8 mouse cellular contexts compared by ENCODE assay signal in genomic region chr3:107931134-107931533, GRCm38 (mm10). TPM values are rescaled to one million over a fixed set of nuclear protein-coding genes. Genes with fewer than 3 reads are reported as not detected.
DNase-seq lines count a peak whose midpoint lies in the region; ATAC-seq lines count a peak whose summit lies in the region.

No protein-coding gene starts in this region.

- H3K27me3 ChIP-seq in lung, embryonic 15.5 days = no peaks in the 10 kb centered on the region
- no peaks in the 10 kb centered on the region for H3K27me3 ChIP-seq in forebrain, embryonic 13.5 days
- H3K27me3 ChIP-seq in limb, embryonic 10.5 days (ENCODE audit: low read depth, poor library complexity, severe bottlenecking) = 0 out of 2 replicates have a peak, but pooled peaks cover 2% of the 10 kb centered on the region
- no peaks in the 10 kb centered on the region for H3K27me3 ChIP-seq in neural tube, embryonic 14.5 days (ENCODE audit: control insufficient read depth, insufficient read depth, low read length)

- peak overlapping the region; percentile 31 for H3K4me3 ChIP-seq in lung, embryonic 15.5 days
- H3K4me3 ChIP-seq in forebrain, embryonic 13.5 days = peak overlapping the region; percentile 34
- H3K4me3 ChIP-seq in limb, embryonic 10.5 days = peak overlapping the region; percentile 42
- H3K4me3 ChIP-seq in neural tube, embryonic 14.5 days (ENCODE audit: low read depth, low read length) = peak overlapping the region; percentile 12; the same call in 1 of the 2 replicates

- H3K36me3 ChIP-seq in lung, embryonic 15.5 days = no peaks in the 10 kb centered on the region
- H3K36me3 ChIP-seq in forebrain, embryonic 13.5 days (ENCODE audit: poor library complexity, severe bottlenecking) = no peaks in the 10 kb centered on the region
- H3K36me3 ChIP-seq in limb, embryonic 10.5 days = no peaks in the 10 kb centered on the region
- H3K36me3 ChIP-seq in neural tube, embryonic 14.5 days (ENCODE audit: control insufficient read depth, insufficient read depth, low read length) = no peaks in the 10 kb centered on the region

- H3K9ac ChIP-seq in lung, embryonic 15.5 days = no peak overlapping the region
- H3K9ac ChIP-seq in forebrain, embryonic 13.5 days = peak overlapping the region; percentile 55
- H3K9ac ChIP-seq in neural tube, embryonic 14.5 days (replicated peaks; ENCODE audit: low read depth, low read length) = peak overlapping the region; percentile 22; the same call in 1 of the 2 replicates

- WGBS in lung, embryonic 15.5 days = 64% methylated on average over 2 of the region's 2 CpGs
- 64% methylated on average over 2 of the region's 2 CpGs for WGBS in forebrain, embryonic 13.5 days
- WGBS in limb, embryonic 10.5 days = 93% methylated on average over 2 of the region's 2 CpGs
- WGBS in neural tube, embryonic 14.5 days = 53% methylated on average over 2 of the region's 2 CpGs

- no peak for ATAC-seq in lung, embryonic 15.5 days (ENCODE audit: borderline replicate concordance, extremely low read depth, low FRiP score, low TSS enrichment)
- ATAC-seq in forebrain, embryonic 13.5 days = peak; percentile 33; the same call in 1 of the 2 replicates
- ATAC-seq in neural tube, embryonic 14.5 days (ENCODE audit: low read depth) = no peak; the same call in 1 of the 2 replicates
- no peak for ATAC-seq in CD4-positive, CD25-positive, alpha-beta regulatory T cell, adult 4 months

- DNase-seq in lung, postnatal 25 days (ENCODE audit: low spot score) = no peak
- no peak for DNase-seq in limb, embryonic 10.5 days (ENCODE audit: low spot score)
- DNase-seq in cerebellum, postnatal 25 days = no peak
- DNase-seq in spleen, adult 18-20 months = no peak

- H3K9me3 ChIP-seq in lung, embryonic 15.5 days = no peaks in the 10 kb centered on the region
- H3K9me3 ChIP-seq in forebrain, embryonic 13.5 days (replicated peaks) = no peaks in the 10 kb centered on the region
- H3K9me3 ChIP-seq in limb, embryonic 10.5 days (replicated peaks) = no peaks in the 10 kb centered on the region
- no peaks in the 10 kb centered on the region for H3K9me3 ChIP-seq in neural tube, embryonic 14.5 days (ENCODE audit: control insufficient read depth, low read length)

- peak overlapping the region; percentile 59 for H3K4me2 ChIP-seq in lung, embryonic 15.5 days
- H3K4me2 ChIP-seq in forebrain, embryonic 13.5 days = peak overlapping the region; percentile 59
- H3K4me2 ChIP-seq in neural tube, embryonic 14.5 days (ENCODE audit: low read depth, low read length) = peak overlapping the region; percentile 44

- peak overlapping the region; percentile 56 for H3K27ac ChIP-seq in lung, embryonic 15.5 days
- peak overlapping the region; percentile 83 for H3K27ac ChIP-seq in forebrain, embryonic 13.5 days
- peak overlapping the region; percentile 83 for H3K27ac ChIP-seq in limb, embryonic 10.5 days
- H3K27ac ChIP-seq in neural tube, embryonic 14.5 days (ENCODE audit: low read depth, low read length) = peak overlapping the region; percentile 85

- peaks cover 22% of the 10 kb centered on the region for H3K4me1 ChIP-seq in lung, embryonic 15.5 days
- H3K4me1 ChIP-seq in forebrain, embryonic 13.5 days = peaks cover 18% of the 10 kb centered on the region
- peaks cover 12% of the 10 kb centered on the region for H3K4me1 ChIP-seq in limb, embryonic 10.5 days
- H3K4me1 ChIP-seq in neural tube, embryonic 14.5 days (ENCODE audit: control insufficient read depth, insufficient read depth, low read length) = peaks cover 18% of the 10 kb centered on the region

RNA-seq across cellular contexts. Expression of gene Gstm7, which starts 0.5 kb away (rescaled TPM):
- 12.2 and 12.7 TPM in 2 replicates for polyA plus RNA-seq in lung, embryonic 15.5 days (2015; fragmentation: Nextera tagmentation; extraction: Ambion mirVana)
- 83.5 and 89.2 TPM in 2 replicates for polyA plus RNA-seq in forebrain, embryonic 13.5 days (2015; fragmentation: Nextera tagmentation; extraction: Ambion mirVana)
- 12.2 and 26.0 TPM in 2 replicates for polyA plus RNA-seq in limb, embryonic 10.5 days (2016; fragmentation: Nextera tagmentation; extraction: Ambion mirVana)
- polyA plus RNA-seq in neural tube, embryonic 14.5 days (2014; fragmentation: Nextera tagmentation; extraction: Ambion mirVana) = 69.3 and 70.4 TPM in 2 replicates
- polyA plus RNA-seq in CD4-positive, CD25-positive, alpha-beta regulatory T cell, adult 4 months (2017; shearing (Covaris generic)) = 1 to 10 TPM; 1.4 to 2.1 TPM

RNA-seq across cellular contexts. Expression of gene Gstm6, which starts 12.4 kb away (rescaled TPM):
- polyA plus RNA-seq in lung, embryonic 15.5 days (2015; fragmentation: Nextera tagmentation; extraction: Ambion mirVana) = 3.2 and 4.9 TPM in 2 replicates
- polyA plus RNA-seq in forebrain, embryonic 13.5 days (2015; fragmentation: Nextera tagmentation; extraction: Ambion mirVana) = 11.7 and 11.9 TPM in 2 replicates
- 1.8 and 3.6 TPM in 2 replicates for polyA plus RNA-seq in limb, embryonic 10.5 days (2016; fragmentation: Nextera tagmentation; extraction: Ambion mirVana)
- 7.4 and 13.2 TPM in 2 replicates for polyA plus RNA-seq in neural tube, embryonic 14.5 days (2014; fragmentation: Nextera tagmentation; extraction: Ambion mirVana)
- not detected for polyA plus RNA-seq in CD4-positive, CD25-positive, alpha-beta regulatory T cell, adult 4 months (2017; shearing (Covaris generic))

RNA-seq across cellular contexts. Expression of gene Gstm5, which starts 35.5 kb away (rescaled TPM):
- polyA plus RNA-seq in lung, embryonic 15.5 days (2015; fragmentation: Nextera tagmentation; extraction: Ambion mirVana) = 116 and 127 TPM in 2 replicates
- 222 and 225 TPM in 2 replicates for polyA plus RNA-seq in forebrain, embryonic 13.5 days (2015; fragmentation: Nextera tagmentation; extraction: Ambion mirVana)
- 198 and 203 TPM in 2 replicates for polyA plus RNA-seq in limb, embryonic 10.5 days (2016; fragmentation: Nextera tagmentation; extraction: Ambion mirVana)
- polyA plus RNA-seq in neural tube, embryonic 14.5 days (2014; fragmentation: Nextera tagmentation; extraction: Ambion mirVana) = 261 and 263 TPM in 2 replicates
- polyA plus RNA-seq in CD4-positive, CD25-positive, alpha-beta regulatory T cell, adult 4 months (2017; shearing (Covaris generic)) = 1 to 10 TPM in 1 of 2 experiments, not detected in 1; 1.4 TPM

RNA-seq across cellular contexts. Expression of gene Gstm3, which starts 37.9 kb away (rescaled TPM):
- polyA plus RNA-seq in lung, embryonic 15.5 days (2015; fragmentation: Nextera tagmentation; extraction: Ambion mirVana) = 0.13 and 0.22 TPM in 2 replicates
- polyA plus RNA-seq in forebrain, embryonic 13.5 days (2015; fragmentation: Nextera tagmentation; extraction: Ambion mirVana) = 0.14 and 0.26 TPM in 2 replicates
- not detected in 2 replicates for polyA plus RNA-seq in limb, embryonic 10.5 days (2016; fragmentation: Nextera tagmentation; extraction: Ambion mirVana)
- polyA plus RNA-seq in neural tube, embryonic 14.5 days (2014; fragmentation: Nextera tagmentation; extraction: Ambion mirVana) = not detected in 2 replicates
- polyA plus RNA-seq in CD4-positive, CD25-positive, alpha-beta regulatory T cell, adult 4 months (2017; shearing (Covaris generic)) = not detected

RNA-seq across cellular contexts. Expression of gene Eps8l3, which starts 54.1 kb away (rescaled TPM):
- polyA plus RNA-seq in lung, embryonic 15.5 days (2015; fragmentation: Nextera tagmentation; extraction: Ambion mirVana) = not detected in 2 replicates
- not detected in 2 replicates for polyA plus RNA-seq in forebrain, embryonic 13.5 days (2015; fragmentation: Nextera tagmentation; extraction: Ambion mirVana)
- not detected in 2 replicates for polyA plus RNA-seq in limb, embryonic 10.5 days (2016; fragmentation: Nextera tagmentation; extraction: Ambion mirVana)
- polyA plus RNA-seq in neural tube, embryonic 14.5 days (2014; fragmentation: Nextera tagmentation; extraction: Ambion mirVana) = not detected in 2 replicates
- polyA plus RNA-seq in CD4-positive, CD25-positive, alpha-beta regulatory T cell, adult 4 months (2017; shearing (Covaris generic)) = not detected

Comparison
In these comparisons a context has a peak if more than half of its experiments do, and no peak if none do; other contexts are left out.
1. RNA of gene Gstm5, which starts 35.5 kb away (polyA plus RNA-seq): 261 to 263 TPM in neural tube, embryonic 14.5 days, 222 to 225 TPM in forebrain, embryonic 13.5 days, 198 to 203 TPM in limb, embryonic 10.5 days and 116 to 127 TPM in lung, embryonic 15.5 days; 1.4 TPM in CD4-positive, CD25-positive, alpha-beta regulatory T cell, adult 4 months; every median in the first group is over 10 times any median in the second.
2. Peak in every context shown above with its lines, with median percentiles within 50 percentile points of each other: H3K27ac ChIP-seq, H3K4me2 ChIP-seq and H3K4me3 ChIP-seq.